Mouse (Mus musculus): Measurements from ENCODE around the gene Rhbdf2.
A peak's percentile ranks its signal among the peaks of the same experiment; 100 is the strongest.

Gene Rhbdf2

DNA sequence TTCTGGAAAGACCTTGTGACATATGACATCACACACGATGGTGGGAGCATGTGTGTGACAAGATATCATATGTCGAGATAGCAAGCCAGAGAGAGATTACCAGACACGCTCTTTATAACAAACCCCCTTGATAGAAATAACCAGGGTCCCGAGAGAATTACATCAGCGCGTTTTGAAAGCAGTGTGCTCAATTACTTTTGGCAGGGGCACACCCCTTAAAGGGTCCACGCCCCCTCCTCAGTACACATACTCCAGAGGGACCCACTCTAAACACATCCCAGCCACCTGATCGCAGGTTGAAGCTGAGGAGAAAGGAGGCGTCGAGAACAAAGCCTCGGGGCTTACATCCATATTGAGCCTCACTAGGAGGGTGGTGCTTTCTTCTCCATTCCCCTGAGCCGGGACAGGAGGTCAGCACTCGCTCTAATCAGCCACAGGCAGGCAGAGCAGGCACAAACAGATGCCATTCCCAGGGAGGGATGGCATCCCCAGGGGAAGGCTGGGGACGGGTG lies 37.7 kb downstream of the Rhbdf2 start:
- no peak for DNase-seq (ENCODE audit: low spot score in 2 of 2)

DNA sequence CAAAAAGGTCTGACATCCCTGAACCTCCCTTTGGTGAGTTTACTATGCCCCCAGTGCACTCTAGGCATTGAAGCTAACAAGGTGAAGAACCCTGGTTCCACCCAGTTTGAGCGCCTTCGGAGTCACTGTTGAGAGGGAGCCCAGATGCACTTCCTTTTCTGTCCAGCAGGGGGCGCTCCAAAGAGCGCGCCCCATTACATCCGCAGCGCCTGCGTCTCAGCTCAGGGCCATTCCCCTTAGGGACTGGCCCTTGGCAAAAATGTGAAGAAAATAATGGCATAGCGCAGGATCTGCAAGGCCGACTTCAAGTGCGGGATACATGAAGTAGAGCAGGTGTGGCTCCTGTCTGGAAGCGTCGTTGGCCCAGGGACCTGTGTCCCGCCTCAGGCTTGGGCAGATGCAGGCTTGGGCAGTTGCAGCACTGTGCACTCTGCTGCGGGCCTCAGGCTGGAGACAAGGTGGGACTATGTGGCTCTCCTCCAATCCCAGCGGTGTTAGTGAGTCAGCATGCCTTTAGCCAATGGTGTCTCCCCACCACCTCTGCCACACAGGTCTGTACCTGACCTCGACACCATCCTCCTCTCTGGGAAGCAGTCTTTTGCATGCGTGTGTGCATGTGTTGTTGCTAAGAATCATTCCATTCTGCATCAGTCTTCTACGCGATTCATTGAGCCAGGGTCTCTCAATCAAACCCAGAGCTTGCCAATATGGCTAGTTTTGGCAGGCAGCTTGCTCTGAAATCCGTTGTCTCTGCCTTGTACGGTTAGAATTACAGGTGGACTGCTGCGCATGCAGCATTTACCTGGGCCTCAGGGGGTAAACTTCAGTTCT lies 39.8 kb downstream of the Rhbdf2 start:
- peak; percentile 46 to 68 for DNase-seq (ENCODE audit: low spot score in 2 of 2)

DNA sequence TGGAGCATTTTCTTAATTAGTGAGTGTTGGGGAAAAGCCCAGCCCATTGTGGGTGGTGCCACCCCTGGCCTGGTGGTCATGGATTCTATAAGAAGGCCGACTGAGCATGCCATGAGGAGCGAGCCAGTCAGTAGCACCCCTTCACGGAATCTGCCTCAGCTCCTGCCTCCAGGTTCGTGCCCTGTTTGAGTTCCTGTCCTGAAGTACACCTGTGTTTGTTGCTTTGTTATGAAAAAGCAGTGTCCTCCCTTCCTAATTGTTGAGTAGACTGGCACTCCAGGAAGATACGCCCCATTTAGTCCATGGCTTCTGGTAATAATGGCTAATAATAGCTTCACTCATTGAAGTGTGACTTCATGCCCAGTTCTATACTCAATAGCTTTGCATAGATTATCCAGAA lies 40.5 kb downstream of the Rhbdf2 start, which contains the start of gene Aanat:
TSS of gene Aanat (plus strand) at position 123 of the 400 bp plus-strand sequence.
- DNase-seq (ENCODE audit: low spot score in 2 of 2), result no peak

DNA sequence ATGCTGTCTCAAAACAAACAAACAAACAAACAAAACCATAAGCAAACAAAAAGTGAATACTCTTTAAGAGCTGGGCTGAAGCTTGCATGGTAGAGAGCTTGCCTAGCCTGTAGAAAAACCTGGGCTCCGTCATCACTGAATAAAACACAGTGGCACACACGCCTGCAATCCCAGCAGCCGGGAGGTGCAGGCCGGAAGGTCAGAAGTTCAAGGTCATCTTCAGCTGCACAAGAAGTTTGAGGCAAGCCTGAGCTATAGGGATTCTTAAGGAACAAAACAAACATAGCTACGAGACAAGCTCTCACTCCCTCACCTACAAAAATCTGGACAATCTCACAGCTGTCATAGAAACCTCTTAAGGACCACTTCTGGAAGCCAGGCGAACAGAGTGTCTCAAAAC lies 41.1 kb downstream of the Rhbdf2 start:
- no peak for DNase-seq (ENCODE audit: low spot score in 2 of 2)

DNA sequence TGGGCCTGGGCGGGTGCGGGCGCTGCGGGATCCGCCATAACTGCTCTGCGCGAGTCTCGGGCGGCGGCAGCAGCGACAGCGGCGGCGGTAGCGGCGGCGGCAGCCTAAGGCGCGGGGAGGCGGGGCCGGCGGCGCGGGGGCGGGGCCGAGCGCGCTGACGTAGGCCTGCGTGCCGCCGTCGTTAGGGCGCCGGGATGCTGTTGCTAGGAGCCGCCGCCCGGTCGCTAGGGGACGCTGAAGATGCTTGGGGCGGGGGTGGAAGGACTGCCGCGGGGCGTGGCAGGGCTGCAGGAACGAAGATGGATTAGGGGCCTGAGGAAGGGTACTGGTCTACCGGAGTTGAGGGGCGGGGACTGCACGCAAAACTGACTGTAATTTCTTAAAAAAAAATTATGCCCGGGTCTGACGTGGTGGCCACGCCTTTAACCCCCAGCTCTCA lies 45.4 kb downstream of the Rhbdf2 start, which contains the start of gene Ube2o:
TSS of gene Ube2o (minus strand) at position 72 of the 439 bp plus-strand sequence.
- peak; percentile 76 to 82 for DNase-seq (ENCODE audit: low spot score in 2 of 2)

DNA sequence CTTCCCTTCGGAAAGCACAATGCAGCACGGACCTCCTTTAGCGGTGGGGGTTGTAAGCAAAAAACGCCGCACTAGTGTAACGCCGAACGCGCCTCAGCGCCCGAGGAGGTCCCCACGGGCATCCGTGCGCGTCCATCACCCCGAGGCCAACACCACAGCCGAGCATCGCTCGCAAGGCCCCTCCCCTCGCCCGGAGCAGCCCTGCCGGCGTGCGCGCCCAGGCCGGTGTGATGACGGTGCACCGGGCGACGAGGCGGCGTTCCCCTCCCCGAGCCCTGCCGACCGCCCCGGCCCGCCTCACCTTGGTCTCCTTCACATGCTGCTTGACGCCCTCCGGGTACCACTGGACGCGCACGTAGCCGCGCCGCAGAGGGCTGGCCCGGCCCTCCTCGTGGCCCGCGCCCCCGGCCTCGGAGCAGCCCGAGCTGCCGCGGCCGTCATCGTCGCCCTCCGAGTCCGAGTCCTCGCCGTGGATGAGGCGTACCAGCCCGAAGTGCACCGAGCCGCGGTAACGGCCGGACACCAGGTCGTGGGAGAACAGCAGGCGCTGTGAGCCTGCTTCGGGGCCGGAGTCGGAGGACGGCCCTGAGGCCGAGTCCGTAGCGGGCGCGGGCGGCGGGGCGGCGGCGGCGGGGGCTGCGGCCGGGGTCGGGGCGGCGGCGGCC lies 46.0 kb downstream of the Rhbdf2 start:
- DNase-seq (ENCODE audit: low spot score in 2 of 2), result peak in 1 of 2 experiments; percentile 27

DNA sequence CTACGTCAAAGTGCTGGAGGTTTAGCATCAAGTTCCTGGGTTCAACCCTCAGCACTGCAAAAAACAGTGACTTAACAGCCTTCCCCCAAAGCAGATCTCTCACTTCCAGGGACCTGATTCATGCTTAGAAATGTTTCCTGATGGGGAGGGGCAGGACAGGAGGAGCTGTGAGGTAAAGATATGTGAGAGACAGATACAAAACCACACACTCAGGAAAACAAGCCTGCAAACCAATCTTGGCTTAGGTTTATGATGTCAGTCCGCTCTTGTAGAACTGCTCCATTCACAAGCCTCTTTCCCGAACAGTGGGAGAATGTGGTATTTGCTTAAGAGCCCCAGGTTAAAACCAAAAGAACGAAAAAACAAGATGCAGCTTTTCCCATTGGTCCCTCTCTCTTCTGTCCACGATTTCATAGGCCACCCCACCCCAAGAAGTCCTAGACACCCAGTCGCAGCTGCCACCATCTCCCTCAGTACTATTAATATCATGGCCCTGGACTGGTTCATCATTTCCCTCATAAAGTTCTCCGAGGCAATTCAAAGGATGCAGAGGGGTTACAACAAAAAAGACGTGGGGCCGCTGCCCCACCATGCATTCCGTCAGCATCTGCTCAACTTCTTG lies 46.7 kb downstream of the Rhbdf2 start:
- DNase-seq (ENCODE audit: low spot score in 2 of 2), result no peak

DNA sequence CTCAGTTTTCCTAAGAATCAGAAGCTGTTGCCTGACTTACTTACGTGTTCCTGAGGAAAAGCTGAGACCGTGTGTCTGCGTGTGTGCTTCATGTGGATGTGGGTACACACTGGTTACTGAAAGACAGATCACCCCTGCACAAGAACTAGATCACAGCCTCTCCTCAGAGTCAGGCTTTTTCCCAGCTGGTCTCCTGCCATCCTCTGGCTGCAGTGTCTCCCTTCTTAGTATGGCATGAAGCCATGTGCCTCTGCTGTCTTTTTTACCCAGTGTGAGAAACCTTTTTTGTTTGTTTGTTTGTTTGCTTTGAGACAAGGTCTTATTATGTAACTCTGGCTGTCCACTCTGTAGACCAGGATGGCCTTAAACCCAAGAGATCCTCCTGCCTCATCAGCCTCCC lies 47.5 kb downstream of the Rhbdf2 start:
- DNase-seq (ENCODE audit: low spot score in 2 of 2), result no peak

DNA sequence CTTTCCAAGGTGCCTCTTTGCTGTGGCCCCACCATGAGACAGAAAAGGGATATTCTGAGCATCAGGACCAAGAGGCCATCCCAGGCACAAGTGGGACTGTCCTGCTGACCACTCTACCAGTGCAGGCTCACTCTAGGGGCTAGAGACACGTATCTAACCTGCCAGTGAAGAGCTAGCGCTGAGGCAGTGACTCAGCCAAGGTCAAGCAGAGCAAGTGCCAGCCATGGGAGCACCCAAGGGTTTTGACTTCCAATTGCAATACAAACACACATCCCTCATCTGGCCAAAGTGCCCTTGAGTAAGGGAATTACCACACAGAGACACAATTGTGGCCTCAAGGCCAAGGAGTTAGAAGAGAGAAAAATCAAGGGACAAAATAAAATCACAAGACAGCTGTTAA lies 51.4 kb downstream of the Rhbdf2 start:
- no peak for DNase-seq (ENCODE audit: low spot score in 2 of 2)

DNA sequence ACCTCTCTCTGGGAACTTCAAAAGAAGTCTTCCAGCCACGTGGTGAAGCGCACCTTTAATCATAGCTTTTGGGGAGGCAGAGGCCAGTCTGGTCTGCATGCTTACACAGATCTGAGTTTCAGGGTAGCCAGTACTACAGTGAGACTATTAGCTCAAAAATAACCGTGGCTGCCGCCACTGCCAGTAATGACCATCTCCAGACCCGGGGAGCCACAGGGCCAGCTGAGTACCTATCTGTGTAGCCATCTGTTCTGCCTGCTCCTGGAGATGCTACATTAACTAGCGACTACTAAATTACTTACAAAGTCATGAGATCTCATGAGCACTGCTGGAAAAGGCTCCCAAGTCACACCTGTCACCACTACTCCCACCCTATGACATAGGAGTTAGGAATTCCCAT lies 51.8 kb downstream of the Rhbdf2 start:
- DNase-seq (ENCODE audit: low spot score in 2 of 2), result no peak

DNA sequence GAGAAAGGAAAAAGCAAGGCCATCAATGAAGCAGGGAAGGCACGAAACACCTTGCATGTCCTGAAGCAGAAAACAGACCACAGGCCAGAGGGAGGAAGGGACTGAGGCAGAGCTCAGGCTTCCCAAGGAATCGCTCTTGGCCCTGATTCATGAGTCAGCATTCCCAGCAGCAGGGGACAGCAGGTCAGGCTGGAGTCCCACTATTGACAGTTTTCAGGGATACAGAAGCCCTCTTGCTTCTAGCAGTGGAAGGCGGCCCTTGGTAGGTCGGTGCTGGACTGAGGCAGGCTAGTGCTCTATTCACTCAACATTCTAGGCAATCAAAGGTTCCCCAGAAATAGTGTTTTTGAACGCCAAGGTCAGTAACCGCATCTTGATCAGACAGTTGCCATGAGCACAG lies 52.3 kb downstream of the Rhbdf2 start:
- DNase-seq (ENCODE audit: low spot score in 2 of 2), result no peak

DNA sequence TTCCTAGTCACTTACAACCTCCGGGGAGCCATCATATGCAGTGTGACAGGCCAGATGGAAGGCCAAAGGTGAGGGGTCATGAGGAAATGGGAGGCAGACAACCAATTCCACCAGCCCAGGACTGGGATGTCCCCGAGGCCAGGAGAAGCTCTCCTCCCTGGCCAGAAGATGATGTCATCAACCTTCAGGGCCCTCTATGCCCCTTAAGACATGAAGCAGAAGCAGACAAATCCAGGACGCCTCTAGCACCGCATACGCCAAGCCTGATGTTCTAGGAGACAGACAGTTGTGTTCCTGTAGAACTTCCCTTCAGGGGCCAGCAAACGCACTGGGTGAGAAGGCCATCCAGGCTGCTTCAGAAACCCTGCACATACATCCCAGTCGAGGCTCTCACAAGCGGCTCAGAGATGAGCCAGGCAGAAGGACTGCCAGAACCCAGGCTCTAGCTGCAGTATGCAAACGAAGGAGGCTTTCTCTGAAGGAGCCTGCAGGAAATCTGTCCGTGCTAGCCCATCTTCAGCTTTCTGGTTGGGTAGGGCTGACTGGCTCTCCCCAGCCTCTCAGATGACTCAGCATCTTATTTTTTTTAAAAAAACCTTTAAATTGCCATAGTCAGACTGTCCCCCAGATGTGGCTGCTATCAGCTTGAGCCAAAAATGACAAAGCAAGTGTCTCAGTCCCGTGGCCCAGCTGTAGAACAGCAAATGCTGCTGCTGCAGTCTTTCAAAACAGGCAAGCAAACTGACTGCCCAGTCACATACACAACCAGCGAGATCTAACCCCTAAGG lies 53.9 kb downstream of the Rhbdf2 start:
- peak in 1 of 2 experiments; percentile 26 for DNase-seq (ENCODE audit: low spot score in 2 of 2)

DNA sequence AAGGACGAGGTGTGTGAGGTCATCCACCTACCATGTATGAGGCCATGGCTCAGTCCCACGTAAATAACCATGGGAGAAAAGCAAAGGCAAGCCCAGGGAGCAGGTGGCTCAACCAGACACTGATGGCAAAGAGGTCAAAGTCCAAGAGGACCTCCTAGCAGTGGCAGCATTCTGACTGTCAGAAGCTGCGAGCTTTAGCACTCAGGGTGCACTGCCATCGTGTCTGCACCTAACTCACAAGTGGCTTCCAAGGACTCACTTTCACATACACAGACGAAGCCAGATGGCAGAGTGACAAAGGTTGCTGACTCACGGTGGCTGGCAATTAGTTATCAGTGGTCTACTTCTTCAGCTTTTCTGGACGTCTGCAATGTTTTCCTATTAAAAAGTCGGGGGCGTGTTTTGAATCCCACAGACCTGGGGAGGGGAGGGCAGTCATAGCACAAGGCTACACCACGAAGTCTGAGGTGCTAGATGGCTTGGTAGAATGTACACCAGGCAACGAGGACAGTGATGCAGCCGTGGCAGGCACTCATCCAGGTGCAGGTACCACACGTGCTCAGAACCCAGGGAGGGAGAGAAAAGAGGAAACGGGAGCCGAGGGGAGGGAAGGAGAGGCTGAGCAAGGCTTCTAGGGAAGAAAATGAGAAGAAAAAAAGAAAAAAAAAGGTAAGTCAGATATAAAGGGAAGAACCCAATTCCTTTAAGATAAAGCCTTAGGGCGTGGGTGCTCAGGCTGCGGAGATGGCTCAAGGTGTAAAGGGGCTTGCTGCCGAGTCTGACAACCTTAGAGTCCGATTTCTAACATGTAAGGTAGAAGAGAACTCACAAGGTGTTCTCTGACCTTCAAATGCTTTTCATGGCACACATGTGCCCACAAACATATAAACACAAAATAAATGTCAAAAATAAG lies 54.8 kb downstream of the Rhbdf2 start:
- DNase-seq (ENCODE audit: low spot score in 2 of 2), result peak; percentile 43 to 76

DNA sequence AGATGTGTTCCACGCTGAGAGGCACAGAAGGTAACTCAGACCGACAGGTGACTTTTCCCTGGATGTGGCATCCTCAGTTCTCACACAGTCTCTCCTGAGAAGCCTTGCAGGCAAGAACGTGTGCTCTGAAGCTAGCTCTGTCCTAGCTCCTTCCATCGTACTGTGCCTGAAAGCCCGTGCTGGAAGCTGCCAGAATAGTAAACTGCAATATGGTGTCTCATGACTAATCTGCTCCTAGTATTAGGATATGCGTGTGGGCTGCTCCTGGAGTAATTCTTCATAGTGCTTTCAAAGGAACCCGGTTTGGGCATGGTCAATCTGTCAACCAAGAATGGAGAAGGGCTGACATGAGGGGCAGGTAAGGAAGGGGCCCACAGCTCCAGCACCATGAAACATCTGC lies 56.0 kb downstream of the Rhbdf2 start:
- DNase-seq (ENCODE audit: low spot score in 2 of 2), result no peak

DNA sequence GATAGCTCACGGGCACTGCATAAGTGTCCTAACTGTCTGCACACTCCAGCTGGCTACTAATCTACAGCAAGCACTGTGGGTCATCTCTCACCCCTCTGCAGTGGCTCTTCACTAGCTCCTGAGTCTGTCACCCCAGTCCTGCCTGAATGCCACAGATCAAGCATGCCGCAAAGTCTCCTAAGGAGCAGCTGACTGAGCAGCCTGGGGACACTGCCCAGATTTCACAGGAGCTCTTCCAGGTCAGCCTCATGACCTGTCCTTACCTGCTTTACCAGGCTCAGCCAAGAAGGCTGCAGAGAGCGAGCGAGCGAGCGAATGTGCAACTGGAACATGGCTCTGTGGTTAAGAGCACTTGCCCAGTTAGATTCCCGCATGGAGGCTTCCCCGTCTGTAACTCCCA lies 59.3 kb downstream of the Rhbdf2 start:
- no peak for DNase-seq (ENCODE audit: low spot score in 2 of 2)

DNA sequence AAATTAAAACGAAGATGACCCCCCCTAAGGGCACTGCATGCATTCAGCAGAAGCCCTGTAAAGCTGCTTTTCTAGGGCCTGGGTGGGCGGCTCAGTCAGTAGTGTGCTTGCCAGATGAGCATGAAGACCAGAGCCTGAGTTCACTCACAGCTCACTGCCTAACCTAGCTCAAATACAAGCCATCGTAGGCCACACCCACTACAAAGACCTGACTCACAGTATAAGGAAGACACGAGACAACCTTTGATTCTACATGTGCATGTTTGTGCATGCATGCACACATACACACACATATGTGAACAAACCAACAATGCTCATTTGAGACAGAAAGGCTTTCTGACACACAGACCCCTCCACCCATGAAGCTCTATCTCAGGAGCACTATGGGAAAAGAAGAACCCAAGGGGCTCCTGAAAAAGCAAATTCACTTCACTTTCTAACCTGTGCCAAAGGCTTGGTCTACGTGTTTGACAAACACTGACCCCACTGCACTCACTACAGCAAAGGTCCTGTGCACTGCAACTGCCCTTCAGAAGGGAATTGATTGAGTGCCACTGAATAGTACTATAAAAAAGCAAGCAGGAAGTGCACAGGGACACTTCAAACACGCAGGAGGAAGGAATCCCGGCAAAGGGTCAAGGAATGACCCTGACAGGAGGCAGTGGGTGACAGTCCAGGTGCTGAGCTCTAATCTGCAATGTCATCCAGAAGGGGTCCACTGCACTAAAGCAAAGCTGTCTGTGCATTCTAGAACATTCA lies 61.4 kb downstream of the Rhbdf2 start:
- DNase-seq (ENCODE audit: low spot score in 2 of 2), result no peak

DNA sequence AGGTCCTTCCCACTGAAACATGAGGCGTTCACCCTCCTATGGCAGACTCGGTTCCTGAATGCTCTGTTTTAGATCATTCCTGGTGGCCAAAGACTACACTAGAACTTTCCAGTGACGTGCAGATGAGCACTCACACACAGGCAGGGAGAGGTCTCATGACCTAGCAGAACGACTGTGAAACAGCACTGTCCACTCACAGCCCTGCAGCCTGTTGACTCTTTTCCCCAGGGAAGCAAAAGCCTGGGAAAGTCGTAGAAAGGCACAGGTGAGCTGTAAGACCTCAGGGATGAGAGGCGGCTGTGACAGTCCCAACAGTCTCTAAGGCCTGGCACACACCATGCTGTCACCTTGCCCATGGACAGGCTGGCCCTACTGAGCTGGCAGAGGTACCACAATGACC lies 70.5 kb downstream of the Rhbdf2 start:
- DNase-seq (ENCODE audit: low spot score in 2 of 2), result no peak

DNA sequence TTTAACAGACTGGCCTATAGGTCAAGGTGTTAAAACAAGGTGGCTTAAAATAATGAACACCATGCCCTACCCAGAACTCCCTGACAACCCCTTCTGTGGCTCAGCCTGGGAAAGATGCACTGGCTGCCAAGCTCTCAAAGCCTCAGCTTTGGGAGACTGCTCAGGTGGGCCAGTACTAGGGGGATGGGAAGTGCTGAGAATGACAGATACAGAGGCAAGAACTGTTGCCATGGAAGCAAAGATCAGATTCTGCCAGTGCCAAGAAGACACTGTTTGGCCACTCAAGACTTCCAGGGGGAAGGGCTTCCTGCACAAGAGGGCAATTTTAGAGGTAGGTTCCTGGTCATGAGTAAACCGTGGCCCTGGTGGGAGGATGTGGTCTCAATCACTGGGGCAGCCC lies 71.2 kb downstream of the Rhbdf2 start:
- DNase-seq (ENCODE audit: low spot score in 2 of 2), result no peak

DNA sequence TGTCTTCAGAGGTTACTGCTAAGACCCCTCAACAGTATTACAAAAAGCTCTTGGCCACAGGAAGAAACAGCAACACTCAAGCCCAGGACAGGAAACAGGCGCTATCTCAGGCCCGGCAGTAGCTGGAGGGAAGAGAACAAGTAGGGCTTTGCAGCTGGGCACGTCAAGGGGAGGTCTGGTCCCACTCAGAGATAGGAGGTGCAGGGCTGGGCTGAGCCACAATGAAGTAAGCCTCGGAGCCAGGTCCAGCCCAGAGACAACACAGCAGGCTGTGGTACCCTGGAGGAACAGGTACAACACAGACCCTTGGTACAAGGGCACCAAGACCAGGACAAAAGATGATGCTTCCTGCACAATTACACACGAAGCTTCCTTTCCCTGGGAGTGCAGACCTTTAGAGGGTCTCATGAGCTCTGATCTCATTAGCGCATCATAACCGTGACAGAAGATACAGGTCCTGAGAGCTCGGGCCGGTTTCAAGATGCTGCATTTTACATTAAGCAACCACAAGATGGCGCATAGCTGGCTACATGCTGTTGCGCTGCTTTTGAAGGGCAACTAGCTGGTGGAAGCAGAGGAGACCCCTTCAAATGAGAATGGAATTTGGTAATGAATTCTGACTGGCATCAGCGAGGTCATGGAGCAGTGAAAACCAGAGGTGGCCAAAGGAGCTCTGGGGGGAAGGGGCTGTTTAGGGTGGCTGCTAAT lies 72.5 kb downstream of the Rhbdf2 start:
- no peak for DNase-seq (ENCODE audit: low spot score in 2 of 2)
